In genomic region chr11:118043293-118043907, GRCm38 (mm10) we compare ENCODE assay signal across 8 mouse cellular contexts. TPM values are rescaled to one million over a fixed set of nuclear protein-coding genes. Genes with fewer than 3 reads are reported as not detected.
DNase-seq lines count a peak whose midpoint lies in the region; ATAC-seq lines count a peak whose summit lies in the region.

No protein-coding gene starts in this region.

- no peaks in the 10 kb centered on the region for H3K9me3 ChIP-seq in neural tube, embryonic 13.5 days
- no peaks in the 10 kb centered on the region for H3K9me3 ChIP-seq in forebrain, embryonic 12.5 days
- no peaks in the 10 kb centered on the region for H3K9me3 ChIP-seq in hindbrain, embryonic 13.5 days
- H3K9me3 ChIP-seq in midbrain, embryonic 15.5 days: no peaks in the 10 kb centered on the region

- no peaks in the 10 kb centered on the region for H3K36me3 ChIP-seq in neural tube, embryonic 13.5 days
- H3K36me3 ChIP-seq in forebrain, embryonic 12.5 days (replicated peaks): no peaks in the 10 kb centered on the region
- H3K36me3 ChIP-seq in hindbrain, embryonic 13.5 days: no peaks in the 10 kb centered on the region
- H3K36me3 ChIP-seq in midbrain, embryonic 15.5 days (replicated peaks): no peaks in the 10 kb centered on the region

- H3K9ac ChIP-seq in neural tube, embryonic 13.5 days: no peak overlapping the region
- 0 out of 2 replicates have a peak overlapping the region, but pooled peaks have one; percentile 7 for H3K9ac ChIP-seq in forebrain, embryonic 12.5 days
- H3K9ac ChIP-seq in hindbrain, embryonic 13.5 days: no peak overlapping the region
- no peak overlapping the region for H3K9ac ChIP-seq in midbrain, embryonic 15.5 days

- no peaks in the 10 kb centered on the region for H3K27me3 ChIP-seq in neural tube, embryonic 13.5 days
- H3K27me3 ChIP-seq in forebrain, embryonic 12.5 days: no peaks in the 10 kb centered on the region
- H3K27me3 ChIP-seq in hindbrain, embryonic 13.5 days: no peaks in the 10 kb centered on the region
- no peaks in the 10 kb centered on the region for H3K27me3 ChIP-seq in midbrain, embryonic 15.5 days (replicated peaks)

- 54% methylated on average over 14 of the region's 14 CpGs for WGBS in neural tube, embryonic 13.5 days
- WGBS in forebrain, embryonic 12.5 days: 62% methylated on average over 14 of the region's 14 CpGs
- WGBS in hindbrain, embryonic 13.5 days: 58% methylated on average over 14 of the region's 14 CpGs
- WGBS in midbrain, embryonic 15.5 days: 57% methylated on average over 14 of the region's 14 CpGs

- DNase-seq in neural tube, embryonic 10.5 days (ENCODE audit: extremely low spot score, low spot score): no peak
- peak; percentile 89 for DNase-seq in layer of hippocampus, adult 9-11 months
- DNase-seq in thymus, postnatal 25 days: no peak

- no peak overlapping the region for H3K4me3 ChIP-seq in neural tube, embryonic 13.5 days
- no peak overlapping the region for H3K4me3 ChIP-seq in forebrain, embryonic 12.5 days (replicated peaks)
- no peak overlapping the region for H3K4me3 ChIP-seq in hindbrain, embryonic 13.5 days
- H3K4me3 ChIP-seq in midbrain, embryonic 15.5 days: no peak overlapping the region

- ATAC-seq in neural tube, embryonic 13.5 days (ENCODE audit: low read depth): no peak
- ATAC-seq in forebrain, embryonic 12.5 days (ENCODE audit: low FRiP score): no peak
- ATAC-seq in hindbrain, embryonic 13.5 days (ENCODE audit: low FRiP score): no peak
- ATAC-seq in midbrain, embryonic 15.5 days (replicated peaks): 0 out of 2 replicates have a peak, but pooled peaks have one; percentile 33
- ATAC-seq in inflammation-experienced regulatory T-cells, adult 6 months: no peak

- 0 out of 2 replicates have a peak overlapping the region, but pooled peaks have one; percentile 18 for H3K27ac ChIP-seq in neural tube, embryonic 13.5 days (replicated peaks)
- H3K27ac ChIP-seq in forebrain, embryonic 12.5 days: 0 out of 2 replicates have a peak overlapping the region, but pooled peaks have one; percentile 10
- peak overlapping the region; percentile 48; the same call in 1 of the 2 replicates for H3K27ac ChIP-seq in hindbrain, embryonic 13.5 days
- H3K27ac ChIP-seq in midbrain, embryonic 15.5 days: no peak overlapping the region

- H3K4me2 ChIP-seq in neural tube, embryonic 13.5 days: no peak overlapping the region
- no peak overlapping the region for H3K4me2 ChIP-seq in forebrain, embryonic 12.5 days
- no peak overlapping the region for H3K4me2 ChIP-seq in hindbrain, embryonic 13.5 days
- H3K4me2 ChIP-seq in midbrain, embryonic 15.5 days: no peak overlapping the region

- peaks cover 13% of the 10 kb centered on the region for H3K4me1 ChIP-seq in neural tube, embryonic 13.5 days (replicated peaks)
- H3K4me1 ChIP-seq in forebrain, embryonic 12.5 days: peaks cover 13% of the 10 kb centered on the region
- H3K4me1 ChIP-seq in hindbrain, embryonic 13.5 days (replicated peaks): peaks cover 11% of the 10 kb centered on the region
- 0 out of 2 replicates have a peak, but pooled peaks cover 10% of the 10 kb centered on the region for H3K4me1 ChIP-seq in midbrain, embryonic 15.5 days

RNA-seq across cellular contexts. Expression of gene Pgs1, which starts 57.3 kb away (rescaled TPM):
- polyA plus RNA-seq in neural tube, embryonic 13.5 days (2015; fragmentation: Nextera tagmentation; extraction: Ambion mirVana): 46.9 and 49.0 TPM in 2 replicates
- 45.3 and 45.9 TPM in 2 replicates for polyA plus RNA-seq in forebrain, embryonic 12.5 days (2016; fragmentation: Nextera tagmentation; extraction: Ambion mirVana)
- 47.4 and 47.6 TPM in 2 replicates for polyA plus RNA-seq in hindbrain, embryonic 13.5 days (2015; fragmentation: Nextera tagmentation; extraction: Ambion mirVana)
- polyA plus RNA-seq in midbrain, embryonic 15.5 days (2015; fragmentation: Nextera tagmentation; extraction: Ambion mirVana): 62.5 and 63.5 TPM in 2 replicates
- polyA plus RNA-seq in inflammation-experienced regulatory T-cells, adult 6 months (2017; shearing (Covaris generic)): 10 to 100 TPM; 26.4 to 38.4 (median 36.7) TPM
